In genomic region chr13:71804032-71804958, GRCm38 (mm10) we compare ENCODE assay signal across 11 mouse cellular contexts.
DNase-seq lines count a peak whose midpoint lies in the region; ATAC-seq and TF ChIP-seq lines count a peak whose summit lies in the region.
"Had no signal": no experiment of that assay in that cellular context is flagged by ENCODE, and none has a peak within 500 bp of the region (broad histone marks: within the 10 kb centered on the region; RNA-seq: fewer than 3 reads in every experiment).

No protein-coding gene starts in this region.

- H3K27me3 ChIP-seq in forebrain, embryonic 13.5 days, result no peaks in the 10 kb centered on the region
- H3K27me3 ChIP-seq in forebrain, embryonic 10.5 days (ENCODE audit: poor library complexity, severe bottlenecking), result no peaks in the 10 kb centered on the region
- no peaks in the 10 kb centered on the region for H3K27me3 ChIP-seq in hindbrain, postnatal 0 days (ENCODE audit: insufficient read depth, low read length)
- no peaks in the 10 kb centered on the region for H3K27me3 ChIP-seq in heart, adult 2 months (ENCODE audit: control insufficient read depth, insufficient read depth, low read length)
- H3K27me3 ChIP-seq: liver, embryonic 15.5 days had no signal

- intact Hi-C loops in heart, adult 2 months (cut with DNase I), result no loop called here

- no peaks in the 10 kb centered on the region for H3K79me2 ChIP-seq in heart, adult 2 months (replicated peaks; ENCODE audit: control insufficient read depth, insufficient read depth, low read length)

- TF ChIP-seq POLR2A in heart, adult 2 months (IDR thresholded peaks at IDR 0.05; ENCODE audit: insufficient read depth, low read depth, low read length), result no peak

- H3K36me3 ChIP-seq in forebrain, embryonic 13.5 days (ENCODE audit: poor library complexity, severe bottlenecking), result no peaks in the 10 kb centered on the region
- H3K36me3 ChIP-seq in forebrain, embryonic 10.5 days (replicated peaks), result no peaks in the 10 kb centered on the region
- H3K36me3 ChIP-seq in hindbrain, postnatal 0 days (ENCODE audit: insufficient read depth, low read length), result no peaks in the 10 kb centered on the region
- H3K36me3 ChIP-seq in heart, adult 2 months (ENCODE audit: control insufficient read depth, insufficient read depth, low read length), result no peaks in the 10 kb centered on the region
- H3K36me3 ChIP-seq: liver, embryonic 15.5 days had no signal

- TF ChIP-seq CTCF in hindbrain, postnatal 0 days (IDR thresholded peaks at IDR 0.05; ENCODE audit: low read depth), result no peak
- TF ChIP-seq CTCF in heart, adult 2 months (IDR thresholded peaks at IDR 0.05), result no peak

- 50% methylated on average over 16 of the region's 16 CpGs for WGBS in forebrain, embryonic 13.5 days
- WGBS in forebrain, embryonic 10.5 days, result 68% methylated on average over 16 of the region's 16 CpGs
- WGBS in hindbrain, postnatal 0 days, result 27% methylated on average over 16 of the region's 16 CpGs
- 72% methylated on average over 16 of the region's 16 CpGs for WGBS in heart, adult 2 months

- no peaks in the 10 kb centered on the region for H3K9me3 ChIP-seq in forebrain, embryonic 13.5 days (replicated peaks)
- no peaks in the 10 kb centered on the region for H3K9me3 ChIP-seq in forebrain, embryonic 10.5 days
- no peaks in the 10 kb centered on the region for H3K9me3 ChIP-seq in hindbrain, postnatal 0 days (ENCODE audit: low read length)
- H3K9me3 ChIP-seq: liver, embryonic 15.5 days had no signal

- no peak for TF ChIP-seq EP300 in heart, adult 2 months (IDR thresholded peaks at IDR 0.05; ENCODE audit: insufficient read depth, low read depth, low read length)

- no peak overlapping the region for H3K4me2 ChIP-seq in forebrain, embryonic 13.5 days
- no peak overlapping the region for H3K4me2 ChIP-seq in hindbrain, postnatal 0 days (ENCODE audit: low read depth, low read length)
- H3K4me2 ChIP-seq: liver, embryonic 15.5 days had no signal

- H3K4me3 ChIP-seq in forebrain, embryonic 13.5 days, result no peak overlapping the region
- no peak overlapping the region for H3K4me3 ChIP-seq in forebrain, embryonic 10.5 days
- H3K4me3 ChIP-seq in hindbrain, postnatal 0 days (ENCODE audit: low read length), result no peak overlapping the region
- H3K4me3 ChIP-seq in heart, adult 2 months, result no peak overlapping the region
- H3K4me3 ChIP-seq: liver, embryonic 15.5 days had no signal

- peaks cover 5% of the 10 kb centered on the region for H3K4me1 ChIP-seq in forebrain, embryonic 13.5 days
- peaks cover 6% of the 10 kb centered on the region for H3K4me1 ChIP-seq in forebrain, embryonic 10.5 days
- H3K4me1 ChIP-seq in hindbrain, postnatal 0 days (ENCODE audit: insufficient read depth, low read length), result no peaks in the 10 kb centered on the region
- H3K4me1 ChIP-seq in heart, adult 2 months (ENCODE audit: control insufficient read depth, insufficient read depth, low read length), result no peaks in the 10 kb centered on the region
- H3K4me1 ChIP-seq: liver, embryonic 15.5 days had no signal

- H3K9ac ChIP-seq in forebrain, embryonic 13.5 days, result no peak overlapping the region
- H3K9ac ChIP-seq in hindbrain, postnatal 0 days (replicated peaks; ENCODE audit: low read length), result no peak overlapping the region
- no peak overlapping the region for H3K9ac ChIP-seq in heart, adult 2 months (ENCODE audit: low read depth, low read length)
- H3K9ac ChIP-seq: liver, embryonic 15.5 days had no signal

- H3K27ac ChIP-seq in forebrain, embryonic 13.5 days, result no peak overlapping the region
- no peak overlapping the region for H3K27ac ChIP-seq in forebrain, embryonic 10.5 days
- H3K27ac ChIP-seq in hindbrain, postnatal 0 days, result peak overlapping the region; percentile 0; the same call in 1 of the 2 replicates
- H3K27ac ChIP-seq in heart, adult 2 months, result no peak overlapping the region
- H3K27ac ChIP-seq: liver, embryonic 15.5 days had no signal

- peak; percentile 36; the same call in 1 of the 2 replicates for ATAC-seq in forebrain, embryonic 13.5 days
- ATAC-seq in hindbrain, postnatal 0 days, result peak; percentile 97

- DNase-seq in forebrain, embryonic 10.5 days (ENCODE audit: extremely low spot score, low spot score), result no peak
- DNase-seq in embryo, embryonic 10.5 days (ENCODE audit: low spot score), result peak; percentile 21
- DNase-seq in hindbrain, postnatal 0 days (ENCODE audit: low spot score), result peak; percentile 79
- DNase-seq in heart, adult 2 months, result no peak
- no peak for DNase-seq in layer of hippocampus, adult 9-10 months (ENCODE audit: low spot score)
- DNase-seq in adrenal gland, adult 8-10 months, result no peak
- no peak for DNase-seq in kidney, postnatal 4 days
- DNase-seq: gastrocnemius, postnatal 25 days; kidney, adult 2 months had no signal

Comparison
In these comparisons a context has a peak if more than half of its experiments do, and no peak if none do; other contexts are left out.
1. DNase-seq: peak in embryo, embryonic 10.5 days (single experiment) and hindbrain, postnatal 0 days (single experiment); none in forebrain, embryonic 10.5 days (single experiment), heart, adult 2 months (0 of 2), layer of hippocampus, adult 9-10 months (single experiment), adrenal gland, adult 8-10 months (single experiment) and kidney, postnatal 4 days (0 of 2).